Mouse (Mus musculus) lung, adult 2 months (tissue): ENCODE results near the gene S1pr1.

ENCODE experiments used
- CTCF ChIP-seq: fragments of 200-500 bp; IDR thresholded peaks from 2 replicates; pipeline ENCODE4 v1.5.1; 2011; ENCODE audit warnings: mild to moderate bottlenecking, low read length, control low read depth; ENCODE audit not compliant: insufficient read depth
- POLR2A ChIP-seq: fragments of 200-500 bp; IDR thresholded peaks from 2 replicates; pipeline ENCODE4 v1.6.1; 2011; ENCODE audit warnings: low read depth, mild to moderate bottlenecking, control low read depth, low read length, borderline replicate concordance; ENCODE audit errors: extremely low read depth

- TF ChIP-seq CTCF = no peak
- no peak for TF ChIP-seq POLR2A
These were observed 8.1 kb downstream of the S1pr1 start for GRCm38 (mm10) chr3:115706736-115707135.
